Mouse (Mus musculus) left cerebral cortex, postnatal 25 days (tissue): ENCODE measurements at regions not wholly inside any gene's neighbourhood (a gene's known extent, or its start where the extent isn't known, plus 50 kb on each side); places are given as distances from the start of the nearest gene placed in this dataset.

ENCODE experiments used
- DNase-seq, 2 experiments: peaks; one replicate each; pipeline ENCODE4 v3.0.0; 2022; ENCODE audit warnings: low spot score in 2 of 2, mixed read lengths in 1 of 2
- intact Hi-C: fragments of 180-260 bp; cut with DNase I; formaldehyde crosslinking; loops from one replicate; pipeline ENCODE4 v1.15.1; 2025

DNA sequence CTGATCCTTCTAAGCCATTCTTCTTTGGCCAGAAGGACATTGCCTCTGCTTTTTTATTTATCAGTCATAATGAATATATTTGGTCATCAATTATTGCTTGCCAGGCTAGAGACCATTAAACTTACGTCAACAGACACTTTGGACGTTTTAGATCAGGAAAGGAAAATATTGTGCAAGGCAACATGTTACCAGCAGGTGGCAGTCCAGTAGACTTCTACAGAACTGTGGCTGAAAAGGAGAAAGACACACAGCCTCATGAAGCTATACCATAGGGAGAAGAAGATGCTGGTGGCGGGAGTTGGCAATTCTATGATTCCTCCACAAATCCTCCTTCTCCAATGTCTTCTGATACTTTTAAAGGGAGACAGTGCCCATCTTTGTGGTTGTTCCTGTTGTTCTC lies 471.7 kb downstream of the Kcnj2 start:
- intact Hi-C loops = loop anchor here (1.0 to 10.0 kb wide), 6 partner anchors 100 to 1628 kb away; no protein-coding TSS in a partner anchor
- DNase-seq = peak; percentile 67 to 79

DNA sequence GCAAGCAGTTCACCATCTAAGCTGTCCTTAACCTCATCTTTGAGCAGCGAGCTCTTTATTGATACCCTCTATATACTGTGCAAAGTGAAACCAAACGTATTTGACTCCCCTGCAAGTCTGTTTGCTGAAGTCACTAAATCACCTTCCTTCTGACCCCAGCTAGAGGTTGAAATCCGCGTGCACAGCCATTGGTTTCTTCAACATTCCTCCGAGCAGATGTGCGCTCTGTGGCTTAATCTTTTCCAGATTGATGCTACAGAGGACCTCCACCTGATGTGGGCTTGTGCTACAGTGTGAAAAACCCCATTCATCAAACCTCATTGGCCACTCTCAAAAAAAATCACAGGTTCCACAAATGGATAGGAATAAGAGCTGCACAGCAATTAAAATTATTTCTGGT lies 474.0 kb downstream of the Kcnj2 start:
- intact Hi-C loops = loop anchor here (5.0 to 10.0 kb wide), 4 partner anchors 97 to 1175 kb away; no protein-coding TSS in a partner anchor

DNA sequence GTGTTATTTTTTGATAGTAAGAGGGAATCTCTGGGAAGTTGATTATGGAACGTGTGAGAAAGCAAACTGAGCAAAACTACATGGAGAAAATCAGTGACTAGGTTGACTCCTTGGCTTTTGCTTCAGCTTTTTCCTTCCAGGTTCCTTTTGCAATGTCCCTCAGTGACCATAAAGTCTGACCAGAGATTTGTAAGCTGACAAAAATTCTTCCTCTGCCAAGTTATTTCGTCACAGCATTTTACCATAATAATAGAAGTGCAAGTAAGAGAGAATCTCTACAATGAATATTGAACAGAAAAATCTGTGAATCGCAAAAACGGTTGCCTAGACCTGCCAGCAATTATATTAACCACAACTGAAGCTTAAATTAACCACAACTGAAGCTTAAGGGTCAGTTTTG lies 479.3 kb downstream of the Kcnj2 start:
- intact Hi-C loops = no loop called here
- no peak for DNase-seq

More for the DNA sequence above, 474.0 kb downstream of the Kcnj2 start:
- no peak for DNase-seq

DNA sequence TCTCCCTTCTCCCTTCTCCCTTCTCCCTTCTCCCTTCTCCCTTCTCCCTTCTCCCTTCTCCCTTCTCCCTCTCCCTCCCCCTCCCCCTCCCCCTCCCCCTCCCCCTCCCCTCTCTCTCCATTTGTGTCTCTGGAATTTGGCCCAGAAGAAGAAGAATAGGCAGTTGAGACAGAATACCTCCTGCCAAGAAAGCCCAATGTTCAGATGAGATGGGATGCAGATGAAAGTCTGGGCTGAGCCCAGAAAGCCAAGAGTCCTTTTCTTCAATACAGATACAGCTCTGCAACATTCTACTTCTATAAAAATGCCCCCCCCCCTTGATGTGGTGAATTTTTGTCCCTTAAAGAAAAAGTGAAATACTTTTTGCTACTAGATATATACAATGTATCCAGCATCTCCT lies 489.2 kb downstream of the Kcnj2 start:
- DNase-seq = no peak
- intact Hi-C loops = no loop called here

DNA sequence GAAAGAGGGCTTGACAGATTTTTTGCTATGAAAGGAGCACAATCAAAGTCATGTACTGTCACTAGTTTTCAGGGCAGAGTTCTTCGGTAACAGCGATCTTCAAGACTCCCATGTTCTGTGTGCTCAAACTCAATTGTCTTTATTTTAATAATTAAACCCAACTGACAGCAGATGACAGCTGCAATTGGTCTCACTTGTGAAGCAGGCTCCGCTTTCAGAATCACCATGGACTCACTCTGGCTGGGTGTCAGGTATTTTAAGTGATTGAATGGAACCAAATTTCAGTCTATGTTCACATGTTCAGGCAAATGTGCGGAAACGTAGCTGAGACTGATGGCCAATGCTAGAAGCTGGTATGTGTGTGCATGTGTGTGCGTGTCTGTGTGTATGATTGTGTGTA lies 489.7 kb downstream of the Kcnj2 start:
- intact Hi-C loops = no loop called here
- DNase-seq = no peak

DNA sequence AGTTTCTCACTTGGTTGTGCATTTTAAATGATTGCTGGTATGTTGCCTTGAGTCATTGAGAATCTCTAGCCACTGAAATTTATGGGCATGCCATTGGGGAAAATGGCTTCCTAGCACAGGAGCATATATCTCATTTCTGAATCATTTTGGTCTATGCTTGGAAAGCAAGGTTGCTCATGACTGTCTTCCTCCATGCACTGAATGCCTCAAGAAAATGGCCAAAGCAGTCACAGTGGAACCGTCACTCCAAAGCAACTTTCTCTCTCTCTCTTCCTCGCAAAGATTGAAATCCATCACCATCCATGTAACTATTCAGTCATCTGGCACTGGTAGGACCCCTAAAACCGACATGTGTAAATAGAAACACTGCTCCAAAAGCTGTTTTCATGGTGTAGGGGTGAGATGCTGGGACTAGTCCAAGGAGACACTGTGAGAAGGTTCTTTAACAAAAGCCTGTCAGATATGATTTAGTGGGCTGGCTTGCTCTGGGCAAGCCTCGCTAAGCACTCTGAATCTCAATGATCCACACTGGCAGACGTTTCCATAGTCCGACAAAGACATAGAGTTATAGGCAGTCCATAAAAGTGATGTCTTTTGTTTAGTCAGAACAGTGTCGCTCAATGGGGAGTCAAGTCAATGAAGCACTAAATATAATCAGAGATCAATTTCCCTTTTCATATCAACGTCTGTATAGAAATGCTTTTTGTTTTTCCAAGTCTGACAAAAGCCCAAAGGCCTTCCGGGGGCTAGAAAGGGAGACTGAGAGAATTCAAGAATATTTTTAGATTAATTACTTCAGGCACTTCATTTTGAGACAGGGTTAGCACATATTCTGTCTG lies 492.6 kb downstream of the Kcnj2 start:
- intact Hi-C loops = no loop called here
- no peak for DNase-seq

DNA sequence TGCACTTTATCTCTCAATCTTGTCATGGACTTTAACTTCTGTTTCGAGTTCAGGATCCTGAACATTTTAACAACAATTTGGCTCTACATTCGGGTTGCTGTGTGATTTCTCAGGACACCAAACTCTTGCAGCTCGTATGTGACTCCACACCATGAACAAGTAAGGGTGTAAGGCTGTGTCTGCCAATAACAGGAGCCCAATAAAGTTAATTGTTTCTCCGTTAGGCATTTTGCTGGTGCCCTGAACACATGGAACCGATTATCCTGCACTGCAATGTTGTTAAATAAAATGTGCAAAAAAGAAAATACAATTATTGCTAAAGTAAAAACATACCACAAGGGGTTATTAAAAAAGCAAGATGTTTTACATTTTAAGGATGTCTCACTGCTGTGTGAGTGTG lies 497.2 kb downstream of the Kcnj2 start:
- DNase-seq = no peak
- intact Hi-C loops = no loop called here

DNA sequence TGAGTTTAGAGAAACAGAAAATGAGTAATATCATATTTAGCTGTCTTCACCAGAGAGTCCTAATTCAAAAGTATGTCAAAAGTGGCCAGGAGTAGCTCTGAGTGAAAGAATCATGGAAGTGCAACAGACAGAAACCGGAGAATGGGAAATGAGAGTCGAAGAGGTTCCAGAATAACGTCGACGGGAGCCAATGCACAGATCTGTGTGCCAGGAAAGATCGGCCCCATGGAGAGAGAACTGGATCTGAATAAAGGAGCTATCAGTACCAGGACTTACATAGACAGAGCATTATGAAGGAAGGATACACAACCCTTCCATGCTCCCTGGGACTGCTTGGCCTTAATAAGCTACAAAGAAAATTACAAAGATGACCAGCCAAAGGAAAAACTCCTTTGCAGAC lies 502.1 kb downstream of the Kcnj2 start:
- DNase-seq = no peak
- intact Hi-C loops = no loop called here

DNA sequence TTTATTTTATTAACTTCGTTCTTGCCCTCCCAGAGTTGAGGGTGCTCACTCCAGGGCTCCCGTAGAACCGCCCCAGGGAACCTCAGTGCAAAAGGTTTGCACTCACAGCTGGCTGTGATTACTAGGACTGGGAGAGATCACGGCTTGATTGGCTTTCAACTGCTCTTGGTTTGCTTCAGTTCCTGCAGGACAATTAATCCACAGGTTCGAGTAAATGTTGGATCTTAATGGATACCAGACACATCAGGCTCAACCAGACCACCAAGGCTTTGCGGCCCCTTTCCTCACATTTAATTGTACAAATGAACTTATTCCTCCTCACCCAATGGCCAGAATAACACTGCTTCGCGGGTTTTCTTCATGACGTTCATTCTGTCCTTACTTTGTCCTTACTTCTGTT lies 502.9 kb downstream of the Kcnj2 start:
- intact Hi-C loops = no loop called here
- no peak for DNase-seq

DNA sequence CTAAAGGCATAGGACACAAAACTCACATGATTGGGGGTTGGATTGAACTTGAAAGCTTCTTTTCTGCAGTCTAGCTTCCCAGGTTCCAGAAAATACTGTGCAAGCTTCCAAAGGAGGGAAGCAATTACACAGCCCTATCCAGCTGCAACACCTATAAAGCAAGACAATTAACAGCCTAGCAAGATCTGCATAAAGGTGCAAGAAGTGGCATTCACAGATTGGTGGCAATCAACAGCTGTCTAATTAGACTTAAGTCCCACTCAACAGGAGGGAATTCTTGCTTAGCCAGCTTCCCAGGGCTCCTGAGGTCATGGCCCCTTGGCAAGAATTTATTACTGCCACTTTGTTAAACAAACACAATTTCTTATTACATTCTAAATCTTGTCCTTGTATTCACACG lies 511.9 kb downstream of the Kcnj2 start:
- intact Hi-C loops = no loop called here
- DNase-seq = no peak

DNA sequence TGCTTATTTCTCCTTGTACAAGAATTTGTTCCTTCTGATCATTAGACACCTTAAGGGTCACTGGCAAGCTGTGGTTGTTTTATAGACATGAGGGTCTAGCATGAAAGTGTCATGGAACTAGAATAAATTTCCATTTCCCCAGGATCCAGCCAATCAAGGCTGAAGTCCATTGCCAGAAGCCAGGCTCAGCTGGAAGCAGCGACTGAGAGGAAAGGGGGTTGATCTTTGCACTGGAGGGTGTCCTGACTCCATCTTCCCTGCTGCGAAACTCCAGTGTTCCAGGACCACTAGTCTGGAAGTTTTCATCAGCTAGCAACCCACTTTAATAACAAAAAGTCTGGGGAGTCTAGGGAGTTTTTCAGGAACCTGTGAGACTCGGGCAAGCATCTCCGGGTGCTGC lies 517.0 kb downstream of the Kcnj2 start:
- DNase-seq = no peak
- intact Hi-C loops = no loop called here

DNA sequence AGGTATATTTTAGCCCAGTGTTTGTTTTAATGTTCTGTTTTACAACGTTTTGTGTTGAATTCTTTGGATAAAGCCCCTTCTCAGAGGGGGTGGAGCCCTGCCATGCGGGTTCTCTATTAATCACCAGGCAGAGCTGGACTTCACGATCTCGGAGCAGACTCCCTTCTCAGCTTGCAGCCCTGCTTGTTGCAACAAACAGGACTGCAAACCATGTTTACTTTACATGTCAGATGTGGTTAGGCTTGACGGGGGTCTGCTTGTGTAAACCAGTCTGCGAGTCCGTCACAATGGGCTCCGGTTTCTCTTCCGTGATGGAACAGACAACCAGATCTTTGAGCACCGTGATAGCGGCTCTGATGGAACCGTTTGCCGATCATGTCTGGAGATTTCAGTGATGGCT lies 517.6 kb downstream of the Kcnj2 start:
- no peak for DNase-seq
- intact Hi-C loops = no loop called here

DNA sequence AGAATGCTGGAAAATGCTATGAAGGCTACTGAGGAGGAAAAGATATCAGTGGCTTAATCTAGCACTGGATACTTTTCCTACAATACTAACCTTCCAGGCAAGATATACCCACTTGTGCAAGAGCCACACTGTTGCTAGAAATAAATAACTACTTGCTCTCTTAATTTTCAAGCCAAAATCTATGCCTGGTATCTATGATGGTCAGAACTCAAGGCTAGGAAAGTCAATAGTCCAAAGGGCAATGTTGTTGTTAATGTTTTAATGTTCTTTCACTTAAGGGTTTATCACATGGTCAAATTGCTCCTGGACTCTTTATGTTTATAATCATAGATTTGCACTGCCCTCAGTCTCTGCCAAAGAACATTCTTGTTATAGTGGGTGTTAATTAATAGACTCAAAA lies 533.5 kb downstream of the Kcnj2 start:
- intact Hi-C loops = no loop called here
- no peak for DNase-seq

DNA sequence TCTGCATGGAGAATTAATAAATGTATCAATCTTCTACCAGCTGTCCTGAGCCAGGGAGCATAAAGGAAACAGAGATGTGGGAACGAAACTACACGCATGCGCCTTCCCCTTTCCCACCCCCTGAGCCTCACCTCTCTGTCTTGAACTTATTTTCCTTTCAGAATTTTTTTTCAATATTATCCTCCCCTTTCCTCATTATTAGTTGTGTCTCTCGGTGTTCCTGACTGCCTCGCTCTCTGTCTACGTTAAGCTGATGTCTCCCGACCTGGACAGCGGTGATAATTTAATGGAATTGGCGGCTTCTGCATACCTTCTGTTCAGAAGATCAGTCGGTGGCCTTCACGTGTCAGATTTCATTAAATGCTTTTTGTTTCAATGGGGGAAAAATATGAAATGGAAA lies 539.2 kb downstream of the Kcnj2 start:
- intact Hi-C loops = no loop called here
- DNase-seq = no peak

DNA sequence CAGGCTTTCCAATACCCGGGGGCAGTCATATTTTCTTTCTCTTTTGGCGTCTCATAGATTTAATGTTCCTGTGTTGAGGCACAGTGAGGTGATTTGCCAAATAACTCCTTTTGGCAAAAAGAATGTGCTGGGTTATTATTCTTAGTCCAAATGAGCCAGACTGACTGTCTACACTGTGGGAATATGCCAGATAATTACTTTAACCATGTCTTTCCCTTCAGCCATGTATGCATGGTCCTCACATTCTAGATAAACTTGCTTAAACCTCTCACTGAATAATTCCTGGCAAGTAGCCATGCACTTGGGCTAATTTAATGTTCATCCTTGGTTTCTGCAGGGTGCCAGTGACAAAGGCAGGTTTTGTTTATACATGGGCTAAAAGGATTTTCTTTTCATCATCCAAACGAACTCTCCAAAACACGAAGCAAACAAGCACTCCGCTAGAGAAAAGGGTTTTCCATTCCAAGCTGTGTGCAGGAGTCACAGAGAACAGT lies 544.6 kb downstream of the Kcnj2 start:
- DNase-seq = no peak
- intact Hi-C loops = no loop called here

DNA sequence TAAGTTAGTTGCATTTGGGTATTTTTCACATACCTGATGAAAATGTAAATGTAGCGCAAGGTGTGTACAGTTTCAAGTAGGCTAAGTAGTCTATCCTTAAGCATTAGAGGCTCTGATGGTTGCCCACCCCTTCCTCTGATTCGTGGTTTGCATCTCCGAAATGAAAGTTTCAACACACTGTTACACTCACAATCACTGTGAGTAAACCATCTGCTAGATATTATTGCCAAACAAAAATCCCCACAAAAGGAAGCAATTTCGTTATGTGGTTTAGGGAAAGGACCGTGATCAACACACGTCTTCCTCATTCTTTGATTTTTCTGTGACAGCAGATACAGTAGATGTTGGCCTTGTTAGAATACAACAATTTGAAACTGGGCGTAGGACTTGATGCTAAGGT lies 577.6 kb downstream of the Kcnj2 start:
- DNase-seq = no peak
- intact Hi-C loops = no loop called here

DNA sequence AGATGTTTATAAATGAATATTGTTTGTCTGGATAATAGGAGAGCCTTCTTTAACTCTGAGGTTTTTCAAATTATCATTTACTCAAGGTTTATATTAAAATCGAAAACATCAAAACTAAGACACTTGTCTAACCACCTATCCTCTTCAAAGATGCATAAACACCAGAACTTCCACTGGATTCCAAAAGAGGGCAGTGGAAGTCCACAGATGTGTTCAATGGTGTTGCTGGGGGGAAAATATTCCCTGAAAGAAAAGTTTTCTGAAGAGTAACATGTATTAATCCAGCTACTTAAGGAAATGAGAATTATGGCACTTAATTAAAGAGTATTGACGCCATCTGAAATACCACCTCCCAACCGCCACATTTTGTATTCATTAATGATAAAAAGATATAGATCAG lies 586.9 kb downstream of the Kcnj2 start:
- intact Hi-C loops = loop anchor here (2.0 to 5.0 kb wide), 4 partner anchors 116 to 1512 kb away; no protein-coding TSS in a partner anchor
- DNase-seq = peak; percentile 27 to 51

DNA sequence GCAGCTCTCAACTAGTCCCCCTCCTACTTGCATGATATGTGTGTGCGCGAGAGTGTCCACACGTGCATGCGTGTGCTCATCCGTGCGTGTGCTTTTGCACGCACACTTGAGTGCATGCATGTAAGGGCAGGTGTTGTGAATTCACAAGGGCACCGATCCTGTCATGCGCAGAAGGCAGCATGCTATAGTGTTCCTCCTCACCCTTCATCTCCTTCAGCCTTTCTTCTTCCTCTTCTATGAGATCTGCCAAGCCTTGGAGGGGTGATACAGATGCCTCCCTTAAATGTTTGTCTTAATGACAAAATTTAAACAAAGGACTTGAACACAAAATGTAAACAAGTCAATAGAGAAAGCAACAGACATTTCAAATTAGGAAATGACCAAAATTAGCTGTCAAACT lies 591.8 kb downstream of the Kcnj2 start:
- intact Hi-C loops = no loop called here
- DNase-seq = no peak

DNA sequence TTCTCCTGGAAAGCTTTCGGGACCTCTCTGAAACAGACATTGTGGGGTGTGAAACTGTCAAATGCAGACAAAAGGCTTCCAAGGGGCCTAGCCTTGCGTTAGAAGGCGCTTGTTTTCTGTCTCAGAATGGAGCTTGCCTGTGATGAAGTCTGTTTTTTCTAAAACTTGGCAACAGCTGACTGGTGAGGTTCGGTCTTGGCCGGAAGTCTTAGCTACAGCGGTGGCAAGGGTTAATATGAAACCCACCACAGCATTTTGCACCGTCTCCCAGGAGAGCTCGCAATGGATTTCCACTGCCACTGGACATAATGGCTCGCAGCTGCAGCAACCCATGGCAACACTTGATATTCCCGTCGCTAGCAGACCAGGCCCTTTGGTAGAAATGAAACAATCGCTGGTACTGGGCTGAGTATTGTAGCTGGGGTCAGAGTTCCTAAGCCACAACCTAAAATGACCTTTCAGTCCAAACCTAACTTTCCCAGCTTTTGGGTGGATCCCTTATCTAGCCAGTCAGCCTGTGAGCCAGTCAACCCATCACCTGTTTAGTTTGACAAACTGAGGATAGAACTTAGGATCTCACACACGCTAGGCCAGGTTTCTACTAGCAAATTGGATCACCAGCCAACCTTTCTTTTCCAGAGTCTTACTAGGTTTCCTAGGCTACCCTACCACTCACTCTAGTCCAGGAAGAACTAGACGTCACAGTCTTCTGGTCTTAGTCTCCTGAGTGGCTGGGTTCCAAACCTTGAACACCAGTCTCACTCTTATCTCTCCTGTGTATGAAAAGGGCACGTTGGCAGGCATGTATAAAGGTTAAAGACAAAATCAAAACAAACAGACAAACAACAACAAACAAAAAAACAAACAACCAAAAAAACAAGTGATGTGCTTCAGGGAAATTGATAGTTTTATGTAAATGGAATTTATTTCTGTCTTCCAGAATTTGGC lies 592.7 kb downstream of the Kcnj2 start:
- intact Hi-C loops = no loop called here
- DNase-seq = no peak

DNA sequence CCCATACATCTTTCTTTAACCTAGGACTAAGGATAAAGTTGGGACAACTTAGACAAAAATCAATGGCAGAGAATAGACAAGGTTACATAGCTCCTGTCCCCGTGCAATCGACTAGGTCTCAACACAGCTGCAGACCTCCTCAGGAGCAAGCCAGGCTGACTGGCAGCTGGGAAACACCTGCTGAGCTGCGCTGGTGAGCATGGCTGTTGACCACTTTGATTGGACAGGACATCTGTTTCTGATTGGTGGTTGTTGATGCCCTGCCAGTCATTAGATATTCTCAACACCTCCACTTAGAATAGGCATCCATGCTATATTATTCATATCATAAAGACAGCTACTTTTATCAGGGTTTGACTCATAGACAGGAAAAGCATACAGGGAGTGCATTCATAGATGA lies 597.3 kb downstream of the Kcnj2 start:
- no peak for DNase-seq
- intact Hi-C loops = no loop called here

DNA sequence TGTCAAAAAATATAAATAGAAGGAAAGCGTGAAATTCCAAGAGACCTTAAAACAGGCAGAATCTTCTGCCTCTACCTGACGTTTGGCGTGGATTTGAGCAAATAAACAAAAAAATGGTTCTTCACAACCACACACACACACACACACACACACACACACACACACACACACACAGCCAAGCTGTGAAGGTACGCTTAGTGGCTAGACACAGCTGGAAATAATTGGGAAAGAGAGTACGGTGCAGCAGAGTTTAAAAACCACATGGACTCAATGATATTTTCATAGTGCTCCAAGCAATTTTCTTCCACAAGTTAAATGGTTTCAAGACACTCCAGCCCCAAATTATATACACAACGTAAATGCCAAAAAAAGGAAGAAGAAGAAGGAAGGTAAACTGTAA lies 600.4 kb downstream of the Kcnj2 start:
- intact Hi-C loops = no loop called here
- DNase-seq = no peak
